Mouse (Mus musculus) stomach, postnatal 0 days (tissue): ENCODE measurements around the gene Ctnna3.

Experiments used
- CTCF ChIP-seq: IDR thresholded peaks from 2 replicates; pipeline ENCODE4 v1.5.1; 2016; ENCODE audit warnings: antibody characterized with exemption, low read depth, mild to moderate bottlenecking, moderate library complexity
- EP300 ChIP-seq: optimal IDR thresholded peaks from 2 replicates; pipeline ENCODE3; 2016; ENCODE audit warnings: antibody characterized with exemption

DNA sequence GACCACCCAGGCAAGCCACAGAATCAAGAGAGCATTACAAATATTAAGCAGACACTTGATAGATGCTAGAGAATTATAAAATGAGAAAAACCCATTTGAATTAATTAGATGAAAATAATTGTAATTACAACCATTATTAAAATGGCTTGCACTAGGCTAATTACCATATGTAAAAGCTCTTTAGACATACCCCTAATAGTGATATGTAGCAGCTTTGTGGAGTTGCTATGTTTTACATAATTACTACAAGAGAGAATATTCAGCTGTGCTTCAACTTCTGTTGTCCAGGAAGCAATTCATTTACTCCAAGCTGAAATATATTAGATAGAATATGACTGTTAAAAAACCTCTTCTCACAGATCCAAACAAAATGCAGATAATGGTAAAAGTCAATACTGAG, 1209.2 kb downstream of the Ctnna3 start:
- TF ChIP-seq EP300 (no peak), CTCF (no peak)
